Mouse (Mus musculus) layer of hippocampus, postnatal 25 days (tissue): ENCODE data around the gene Tk1. TPM values are rescaled to one million over a fixed set of nuclear protein-coding genes. Genes with fewer than 3 reads are reported as not detected.

Source experiments
- DNase-seq, 2 experiments: peaks; one replicate each; pipeline ENCODE4 v3.0.0; 2022; ENCODE audit warnings: mixed read lengths in 2 of 2, low spot score in 1 of 2; ENCODE audit errors: extremely low spot score in 1 of 2
- total RNA-seq, 2 experiments: library from RNA; stranded (reverse); gene quantifications; 2 replicates each; pipeline ENCODE4 v1.2.3; 2021

The Tk1 gene
- total RNA-seq, result 1 to 10 TPM; 1.1 TPM

- no peak for DNase-seq
Observed at GRCm38 (mm10) chr11:117825333-117826101, at the start of gene Tk1, which contains the start of gene Afmid. Tk1 (minus strand) TSS chr11:117826092. Afmid (plus strand) TSS chr11:117825924.

GRCm38 (mm10) chr11:117875681-117876080 lies 49.8 kb upstream of the Tk1 start:
- no peak for DNase-seq

GRCm38 (mm10) chr11:117874419-117874818 lies 48.5 kb upstream of the Tk1 start:
- no peak for DNase-seq

- DNase-seq, result peak; percentile 52 to 62
Observed at GRCm38 (mm10) chr11:117872861-117873608, 47.1 kb upstream of the Tk1 start, which contains the start of gene Tha1. Tha1 (minus strand) TSS chr11:117873481.

GRCm38 (mm10) chr11:117871911-117872584 lies 46.2 kb upstream of the Tk1 start:
- no peak for DNase-seq

GRCm38 (mm10) chr11:117871376-117871775 lies 45.5 kb upstream of the Tk1 start:
- DNase-seq, result no peak

GRCm38 (mm10) chr11:117870688-117871365 lies 44.9 kb upstream of the Tk1 start:
- DNase-seq, result peak; percentile 61 to 68

GRCm38 (mm10) chr11:117865988-117866387 lies 40.1 kb upstream of the Tk1 start:
- DNase-seq, result no peak

- no peak for DNase-seq
Observed at GRCm38 (mm10) chr11:117864805-117865204, 38.9 kb upstream of the Tk1 start.

GRCm38 (mm10) chr11:117863174-117863856 lies 37.4 kb upstream of the Tk1 start:
- no peak for DNase-seq

- DNase-seq, result no peak
Observed at GRCm38 (mm10) chr11:117860601-117861000, 34.7 kb upstream of the Tk1 start, which contains the start of gene Tmem235. Tmem235 (plus strand) TSS chr11:117860752.

- no peak for DNase-seq
Observed at GRCm38 (mm10) chr11:117858392-117858791, 32.5 kb upstream of the Tk1 start.

GRCm38 (mm10) chr11:117857462-117857861 lies 31.6 kb upstream of the Tk1 start:
- no peak for DNase-seq

- DNase-seq, result no peak
Observed at GRCm38 (mm10) chr11:117855975-117856374, 30.1 kb upstream of the Tk1 start.

- DNase-seq, result no peak
Observed at GRCm38 (mm10) chr11:117855360-117855759, 29.5 kb upstream of the Tk1 start.

- no peak for DNase-seq
Observed at GRCm38 (mm10) chr11:117854241-117854640, 28.3 kb upstream of the Tk1 start.

- no peak for DNase-seq
Observed at GRCm38 (mm10) chr11:117852875-117853274, 27.0 kb upstream of the Tk1 start.

GRCm38 (mm10) chr11:117848985-117849671 lies 23.2 kb upstream of the Tk1 start, which contains the start of gene Birc5:
Birc5 (plus strand) TSS chr11:117849251.
- DNase-seq, result peak; percentile 90 to 94
